Mouse (Mus musculus) stomach, embryonic 16.5 days (tissue): ENCODE results near the gene Igfn1. TPM values are rescaled to one million over a fixed set of nuclear protein-coding genes. Genes with fewer than 3 reads are reported as not detected.

Source experiments
- polyA plus RNA-seq: library from polyadenylated mRNA; unstranded; fragments of >200 nt; fragmentation: Nextera tagmentation; extraction: Ambion mirVana; gene quantifications from 2 replicates; pipeline ENCODE4 v1.2.1, GENCODE M21; 2015

Gene Igfn1
- polyA plus RNA-seq, 1 experiment from 2014 or later, result 0.12 TPM

Other genes starting within 250 kb of the Igfn1 start
- 77.4 and 80.5 TPM in 2 replicates for gene Phlda3, start 240.2 kb downstream of the Igfn1 start, polyA plus RNA-seq
- 6.2 and 84.9 TPM in 2 replicates for gene Tnni1, start 226.9 kb downstream of the Igfn1 start, polyA plus RNA-seq
- gene Lad1, start 187.7 kb downstream of the Igfn1 start, polyA plus RNA-seq, result 109 and 142 TPM in 2 replicates
- 40.8 and 48.4 TPM in 2 replicates for gene Tnnt2, start 170.0 kb downstream of the Igfn1 start, polyA plus RNA-seq
- gene Pkp1, start 87.1 kb downstream of the Igfn1 start, polyA plus RNA-seq, result 49.8 and 67.2 TPM in 2 replicates
- 145 and 157 TPM in 2 replicates for gene Tmem9, start 1.8 kb upstream of the Igfn1 start, polyA plus RNA-seq
- gene Ascl5, start 44.5 kb upstream of the Igfn1 start, polyA plus RNA-seq, result 0.43 TPM in 1 of 2 replicates, not detected in the other
- 0.17 and 2.0 TPM in 2 replicates for gene Cacna1s, start 46.4 kb upstream of the Igfn1 start, polyA plus RNA-seq
- gene Kif21b, start 125.0 kb upstream of the Igfn1 start, polyA plus RNA-seq, result 2.2 and 2.3 TPM in 2 replicates
- 0.95 and 1.3 TPM in 2 replicates for gene Mroh3, start 206.5 kb upstream of the Igfn1 start, polyA plus RNA-seq
- 39.8 and 44.1 TPM in 2 replicates for gene Inava, start 227.9 kb upstream of the Igfn1 start, polyA plus RNA-seq